Mouse (Mus musculus) bone marrow, adult 2 months (tissue): ENCODE measurements around the gene Mars2.

Experiments
- CTCF ChIP-seq: fragments of 200-500 bp; IDR thresholded peaks from 2 replicates; pipeline ENCODE4 v1.5.1; 2011; ENCODE audit warnings: low read length, control low read depth; ENCODE audit not compliant: control insufficient read depth, insufficient read depth
- POLR2A ChIP-seq: fragments of 200-500 bp; IDR thresholded peaks from 2 replicates; pipeline ENCODE4 v1.6.1; 2011; ENCODE audit warnings: low read depth, mild to moderate bottlenecking, control low read depth, low read length, borderline replicate concordance; ENCODE audit not compliant: control insufficient read depth

DNA sequence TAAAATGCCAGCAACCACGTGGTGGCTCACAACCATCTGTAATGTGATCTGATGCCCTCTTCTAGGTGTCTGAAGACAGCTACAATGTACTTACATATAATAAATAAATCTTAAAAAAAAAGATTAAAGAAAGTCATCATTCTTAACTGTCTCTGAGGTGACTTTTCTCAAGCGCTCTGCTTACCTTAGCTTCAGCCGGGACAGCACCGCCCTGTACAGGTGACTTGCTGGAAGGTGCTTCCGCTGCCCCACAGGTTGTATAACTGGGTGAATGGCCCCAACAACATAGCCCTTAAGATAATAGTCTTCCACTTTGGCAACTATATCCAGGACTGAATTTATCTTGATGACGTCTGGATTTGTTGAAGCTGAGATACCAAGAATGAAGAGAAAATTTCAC is 23.0 kb upstream of the Mars2 start:
- TF ChIP-seq POLR2A = no peak
- TF ChIP-seq CTCF = no peak
